Mouse (Mus musculus) lung, postnatal 10 days (tissue): ENCODE data around the gene Tpr.
A peak's percentile ranks its signal among the peaks of the same experiment; 100 is the strongest.

Source experiments
- DNase-seq: peaks from one replicate; pipeline ENCODE4 v3.0.0; 2021

Gene Tpr

DNA sequence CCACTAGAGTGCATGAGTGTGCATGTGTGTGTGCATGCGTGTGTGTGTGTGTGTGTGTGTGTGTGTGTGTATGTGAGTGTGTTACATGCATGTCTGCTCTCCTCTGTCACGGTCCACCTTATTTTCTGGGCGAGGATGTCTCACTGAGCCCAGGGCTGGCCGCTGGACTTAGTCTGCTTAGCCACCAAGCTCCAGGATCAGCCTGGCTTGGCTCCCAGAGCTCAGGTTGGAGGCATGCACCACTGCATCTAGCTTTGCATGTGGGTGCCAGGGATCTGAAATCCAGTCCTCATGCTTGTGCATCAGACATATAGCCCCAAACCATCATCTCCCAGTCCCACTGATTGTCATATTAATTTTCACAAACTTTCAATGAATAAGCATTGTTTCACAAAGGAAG is 71.1 kb downstream of the Tpr start:
- DNase-seq = no peak

DNA sequence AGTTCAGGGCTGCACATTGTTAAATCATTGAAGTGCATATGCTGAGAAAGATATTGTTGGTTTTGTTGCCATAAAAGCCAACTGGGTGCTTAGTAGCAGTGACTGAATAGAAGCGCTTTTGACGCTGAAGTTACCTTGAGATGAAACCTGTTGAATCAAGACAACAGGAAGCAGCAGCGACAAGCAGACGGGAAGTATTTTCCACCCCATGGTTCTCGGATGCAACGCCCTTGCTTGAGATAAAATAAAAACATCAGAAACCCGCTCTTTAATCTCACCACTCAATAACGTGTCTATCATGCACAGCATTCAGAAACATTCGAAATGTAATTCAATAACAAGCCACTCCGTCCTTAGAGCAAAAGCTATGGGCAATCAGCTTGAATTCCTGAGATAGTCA is 72.7 kb downstream of the Tpr start:
- no peak for DNase-seq

DNA sequence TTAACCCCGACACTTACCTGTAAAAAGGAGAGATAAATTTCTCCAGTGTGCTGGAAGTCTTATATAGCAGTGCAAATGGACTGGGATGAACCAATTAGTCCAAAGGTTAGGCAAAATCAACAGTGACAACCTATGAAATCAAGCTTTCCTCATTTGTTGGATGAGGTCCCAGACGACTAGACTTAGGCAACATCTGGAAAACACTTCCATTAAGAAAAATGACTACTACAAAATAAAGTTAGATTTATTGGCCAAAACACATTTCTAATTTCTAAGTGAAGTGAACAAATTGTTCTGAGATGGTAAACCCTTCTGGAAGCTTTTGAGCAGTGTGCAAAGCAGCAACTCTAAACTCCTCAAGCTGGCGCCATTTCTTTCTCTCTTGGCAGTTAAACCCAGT is 73.5 kb downstream of the Tpr start, which contains the start of gene Prg4:
TSS of gene Prg4 (minus strand) at position 34 of the 400 bp plus-strand sequence.
- DNase-seq = peak; percentile 21

DNA sequence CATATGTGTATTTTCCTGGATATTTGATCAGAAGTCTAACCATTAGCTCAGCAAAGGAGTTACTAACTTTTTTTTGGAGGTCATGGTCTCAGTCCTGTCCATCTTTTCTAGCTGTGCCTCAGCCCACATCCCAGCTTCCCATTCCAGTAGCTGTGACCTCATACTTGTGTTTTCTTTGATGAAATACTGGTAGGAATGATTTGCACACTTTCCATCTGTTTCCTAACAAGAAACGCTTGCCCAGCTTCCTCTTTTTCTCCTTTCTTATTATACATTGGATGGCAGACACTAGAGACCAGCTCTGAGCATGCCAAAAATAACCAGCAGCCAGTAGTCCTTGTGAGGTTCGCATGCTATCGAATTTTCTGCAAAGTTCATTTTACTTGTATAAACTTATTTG is 77.4 kb downstream of the Tpr start:
- DNase-seq = no peak

DNA sequence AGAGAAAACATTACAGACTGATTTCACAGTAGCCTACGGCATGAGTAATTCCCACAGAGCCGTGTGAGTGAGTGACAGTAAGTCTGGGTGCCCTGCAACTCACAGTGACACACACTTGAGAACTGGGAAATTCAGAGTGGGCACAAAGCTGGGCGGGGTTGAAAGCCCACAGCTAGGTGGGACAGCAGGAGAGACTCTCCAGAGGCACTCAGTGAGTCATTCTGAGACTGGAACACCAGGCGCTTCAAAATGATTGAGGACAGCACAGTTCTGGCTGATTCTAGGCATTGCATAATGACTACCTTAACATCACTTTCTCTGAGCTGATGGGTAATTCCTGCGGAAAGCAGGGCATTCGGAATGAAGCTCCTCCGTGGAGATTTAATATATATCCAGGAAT is 79.9 kb downstream of the Tpr start:
- no peak for DNase-seq

DNA sequence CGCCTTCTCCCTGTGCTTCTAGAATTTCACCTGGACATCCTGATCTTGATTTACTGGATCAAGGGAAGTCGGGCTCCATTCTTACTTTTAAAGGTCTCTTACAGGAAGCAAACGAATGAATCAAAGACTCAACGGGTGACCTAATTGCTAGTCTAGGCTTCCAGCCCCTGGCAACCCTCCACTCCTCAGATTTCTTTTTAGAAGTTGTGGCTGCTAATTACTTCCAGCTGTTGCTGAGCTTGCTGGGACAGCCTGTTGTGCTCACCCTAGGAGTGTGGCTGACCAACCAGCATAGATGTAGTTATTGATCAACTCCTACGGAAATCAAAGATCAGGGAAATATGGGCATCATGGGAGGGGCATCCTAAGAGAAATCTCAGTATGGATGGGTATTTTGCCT is 88.0 kb downstream of the Tpr start:
- peak; percentile 37 for DNase-seq

DNA sequence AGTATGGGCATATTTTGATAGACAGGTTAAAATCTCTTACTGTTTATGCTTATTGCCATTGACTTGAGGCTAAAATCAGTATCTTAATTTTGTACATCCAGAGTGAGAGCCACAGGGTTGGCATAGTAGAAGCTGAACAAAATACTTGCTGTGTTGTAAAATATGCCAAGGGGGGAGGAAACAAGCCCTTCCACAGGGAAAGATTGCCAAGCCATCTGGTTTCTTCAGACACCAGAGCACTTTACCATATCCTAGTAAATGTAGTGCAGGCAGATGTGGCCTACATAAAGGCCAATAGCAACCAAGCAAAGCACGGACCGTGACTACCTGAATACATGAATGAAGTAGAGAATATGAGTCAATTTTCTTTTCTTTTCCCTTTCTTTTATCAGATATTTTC is 96.5 kb downstream of the Tpr start:
- no peak for DNase-seq

DNA sequence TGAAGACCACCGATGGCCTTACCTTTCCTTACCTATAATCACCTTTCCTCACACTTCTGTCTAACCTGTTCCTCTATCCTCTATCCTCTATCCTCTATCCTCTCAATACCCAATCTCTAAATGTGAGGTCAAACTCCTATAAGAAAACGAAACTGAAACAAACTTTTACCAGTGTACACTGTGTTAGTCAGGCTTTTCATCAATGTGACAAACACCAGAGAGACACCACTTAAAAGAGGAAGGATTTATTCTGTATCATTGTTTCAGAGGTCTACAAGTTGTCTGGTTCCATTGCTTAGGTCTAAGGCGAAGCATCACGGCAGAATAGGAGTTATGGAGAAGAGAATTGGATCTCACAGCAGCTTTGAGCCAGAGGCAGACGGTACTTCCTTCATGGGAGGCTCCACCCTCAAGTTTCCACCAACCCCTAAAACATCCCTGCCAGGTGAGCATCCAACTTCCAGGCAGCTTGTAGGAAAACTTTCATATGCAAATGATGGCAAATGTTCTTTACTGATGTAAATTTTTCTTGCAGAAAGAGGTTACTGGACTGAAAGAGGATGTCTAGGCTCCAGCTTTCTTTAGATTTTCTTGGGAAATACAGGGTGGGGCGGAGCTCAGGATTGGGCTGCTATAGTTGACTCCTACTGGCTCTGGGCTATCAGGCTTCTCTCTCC is 104.1 kb downstream of the Tpr start:
- DNase-seq = no peak

DNA sequence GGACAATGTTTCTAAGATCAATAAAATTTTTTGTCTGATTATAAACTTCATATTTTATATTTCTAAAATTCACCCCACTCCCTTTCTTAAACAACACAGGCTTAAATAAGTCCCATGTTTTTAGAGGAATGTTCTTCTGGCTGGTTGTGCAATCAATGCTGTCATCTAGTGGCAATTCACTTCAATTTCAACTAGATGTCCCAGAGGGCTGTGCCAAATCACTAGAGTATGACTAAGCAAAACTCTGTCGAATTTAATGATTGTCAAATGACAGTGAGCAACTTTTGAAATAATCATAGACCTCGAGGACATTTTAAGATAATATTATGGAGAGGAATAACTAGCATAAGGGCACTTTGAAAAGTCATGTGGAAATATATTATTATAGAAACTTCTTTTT is 105.1 kb downstream of the Tpr start:
- peak; percentile 61 for DNase-seq

DNA sequence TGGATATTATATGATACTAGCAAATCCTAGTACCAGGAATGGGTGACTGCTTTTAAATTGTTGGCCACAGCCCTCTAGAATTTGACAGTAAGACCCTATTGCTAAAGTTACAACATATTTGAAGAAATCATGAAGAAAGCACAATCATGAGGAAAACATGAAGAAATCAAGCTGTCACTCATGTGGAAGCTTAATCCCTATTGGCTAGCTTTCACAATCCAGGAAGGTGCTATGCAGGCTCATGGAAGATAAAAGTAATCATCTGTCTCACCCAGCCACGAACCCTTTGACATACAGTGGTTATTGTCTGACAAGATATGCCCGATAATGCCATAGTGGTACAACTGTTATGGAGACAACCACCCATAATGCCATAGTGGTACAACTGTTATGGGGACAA is 105.5 kb downstream of the Tpr start:
- no peak for DNase-seq
